Mouse (Mus musculus): Measurements from ENCODE around the gene H2afy.
A peak's percentile ranks its signal among the peaks of the same experiment; 100 is the strongest.

- TF ChIP-seq EP300 (IDR thresholded peaks at IDR 0.05; ENCODE audit: insufficient read depth, low read depth, low read length) (peak; percentile 47; the same call in 1 of the 2 replicates), CTCF (IDR thresholded peaks at IDR 0.05; ENCODE audit: low read depth, low read length) (no peak), POLR2A (IDR thresholded peaks at IDR 0.05; ENCODE audit: insufficient read depth, low read length) (no peak)
Observed at GRCm38 (mm10) chr13:56111601-56112000, 24.6 kb downstream of the H2afy start.
